Mouse (Mus musculus): ENCODE measurements around the gene Anks1.

Gene Anks1

GRCm38 (mm10) chr17:28018344-28018743 lies 109.2 kb downstream of the Anks1 start:
- in situ Hi-C loops (cut with MboI, MseI), result no loop called here

DNA sequence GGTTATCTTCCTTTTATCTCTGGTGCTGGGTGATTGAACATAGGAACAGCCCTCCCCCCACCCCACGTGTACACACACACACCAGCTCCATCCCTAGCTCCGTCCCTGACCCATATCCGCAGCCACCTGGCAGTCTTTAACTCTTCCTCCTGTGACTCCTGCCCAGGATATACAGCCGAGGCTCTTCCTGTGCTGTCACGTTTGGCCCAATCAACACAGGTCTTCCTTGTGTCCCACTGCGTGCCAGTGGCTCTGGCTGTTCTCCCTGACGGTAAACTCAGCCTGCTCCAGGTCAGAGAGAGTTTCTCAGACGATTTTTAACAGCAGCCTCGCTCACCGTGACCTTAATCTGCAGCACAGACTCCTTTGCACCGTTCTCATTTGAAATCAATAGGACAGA lies 109.7 kb downstream of the Anks1 start:
- in situ Hi-C loops (cut with MboI, MseI), result no loop called here

DNA sequence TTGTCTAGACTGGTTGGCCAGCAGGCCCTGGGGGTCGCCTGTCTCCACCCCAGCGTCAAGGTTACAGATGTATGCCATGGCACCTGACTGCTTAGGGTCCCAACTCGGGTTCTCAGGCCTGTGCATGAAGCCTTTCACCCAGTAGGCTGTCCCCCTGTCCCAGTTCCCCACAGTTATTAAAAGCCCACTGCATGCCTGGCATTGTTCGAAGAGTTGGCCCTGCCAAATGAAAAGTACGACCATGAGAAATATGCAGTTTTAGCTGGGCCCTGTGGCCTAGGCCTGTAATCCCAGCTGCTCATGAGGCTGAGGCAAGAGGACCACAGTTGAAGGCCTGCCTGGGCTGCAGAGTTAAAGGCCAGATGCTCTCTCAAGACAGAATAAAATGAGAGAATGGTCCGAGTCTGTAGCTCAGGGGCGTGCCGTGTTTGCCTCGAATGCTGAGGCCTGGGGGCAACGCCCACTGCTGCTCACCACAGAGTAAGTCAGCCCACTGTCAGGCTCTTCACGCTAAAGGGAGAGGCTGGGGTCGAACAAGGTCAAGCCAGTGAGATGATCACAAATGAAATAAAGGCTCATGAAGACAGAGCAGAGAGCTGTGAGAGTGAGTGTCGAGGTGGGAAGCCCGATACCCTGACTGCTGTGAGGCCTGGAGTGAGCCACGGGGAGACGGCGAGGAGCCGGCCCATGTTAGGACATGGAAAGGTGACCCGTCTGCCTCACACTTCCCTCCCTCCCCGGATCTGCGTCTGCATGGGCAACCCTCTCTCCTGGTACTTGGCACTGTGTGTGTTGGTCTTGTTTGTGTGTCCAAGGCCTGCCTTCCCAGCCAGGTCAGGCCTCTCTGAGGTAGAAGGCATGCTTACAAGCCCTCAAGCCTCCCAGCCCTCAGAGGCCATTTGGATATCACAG lies 110.9 kb downstream of the Anks1 start:
- in situ Hi-C loops (cut with MboI, MseI), result no loop called here

DNA sequence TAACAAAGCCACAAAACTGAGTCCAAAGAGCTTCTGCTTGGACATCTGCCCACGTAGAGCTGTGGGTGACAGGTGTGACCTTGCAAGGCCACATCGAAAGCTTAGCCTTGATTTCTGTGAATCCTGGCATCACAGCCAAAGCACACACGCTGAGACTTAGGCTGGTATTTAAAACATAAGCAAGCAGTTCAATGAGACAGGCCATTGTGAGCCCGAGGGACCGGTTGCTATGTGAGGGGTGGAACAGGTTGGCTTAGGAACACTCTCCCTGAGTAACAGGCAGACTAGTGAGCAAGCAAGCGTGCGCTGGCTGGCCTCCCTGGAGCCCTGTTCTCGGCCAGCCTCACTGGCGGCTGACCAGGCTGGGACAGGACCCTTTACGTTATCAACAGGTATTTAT lies 112.8 kb downstream of the Anks1 start:
- in situ Hi-C loops (cut with MboI, MseI), result no loop called here

DNA sequence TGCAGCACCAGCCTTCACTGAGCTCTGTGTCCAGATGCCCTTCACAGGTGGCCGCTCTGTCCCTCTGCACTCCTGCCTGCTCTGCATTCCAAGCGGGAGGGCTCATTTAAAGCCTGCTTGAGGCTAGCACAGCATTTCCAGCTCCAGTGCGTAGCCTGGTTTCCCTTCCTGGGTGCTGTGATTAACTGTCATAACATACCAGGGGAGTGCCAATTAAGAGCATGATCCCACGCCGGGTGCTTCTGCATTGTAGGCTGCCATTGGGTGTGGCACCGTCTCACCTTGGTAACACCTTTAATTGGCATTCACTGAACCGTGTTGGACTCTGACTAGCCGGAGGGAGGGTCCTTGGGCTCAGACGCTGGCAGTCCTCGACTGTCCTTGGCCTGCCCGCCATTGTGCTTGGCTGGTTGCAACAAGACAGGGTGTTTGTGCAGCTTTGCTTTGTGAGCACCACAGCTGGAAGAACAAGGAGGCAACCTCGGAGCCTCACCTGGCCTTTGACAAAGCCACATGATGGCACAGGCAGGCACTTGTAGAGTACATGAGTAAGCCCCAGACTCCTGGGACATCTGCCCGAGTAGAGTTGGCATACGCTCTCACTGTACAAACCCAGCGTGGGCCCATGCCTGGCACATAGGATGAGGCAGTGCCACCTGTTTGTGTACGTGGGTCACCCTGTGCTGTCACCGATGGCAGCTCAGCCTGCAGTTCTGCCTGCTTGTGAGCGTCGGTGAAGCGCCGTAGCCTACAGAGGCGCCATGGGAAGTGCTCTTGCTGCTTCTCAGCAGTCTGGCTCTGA lies 113.9 kb downstream of the Anks1 start:
- in situ Hi-C loops (cut with MboI, MseI), result no loop called here

DNA sequence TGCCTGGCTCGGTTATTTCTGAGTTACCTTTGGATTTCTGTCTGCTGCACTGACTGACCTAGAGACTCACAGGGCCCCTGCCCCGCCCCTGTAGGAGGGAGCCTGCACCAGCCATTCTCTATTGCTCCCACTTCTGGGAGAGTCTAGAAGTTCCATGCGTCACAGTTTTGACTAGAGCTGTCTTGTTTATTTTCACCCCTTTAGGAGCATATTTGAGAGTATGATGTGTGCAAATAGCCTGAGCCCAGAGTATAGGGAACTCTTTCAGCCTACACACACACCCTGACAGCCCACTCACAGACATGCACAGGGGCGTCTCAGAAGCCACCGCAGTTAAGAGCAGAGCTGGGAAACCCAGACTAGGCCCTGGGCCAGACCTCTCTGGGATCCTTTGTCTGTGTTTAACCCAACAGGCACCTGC lies 116.4 kb downstream of the Anks1 start:
- in situ Hi-C loops (cut with MboI, MseI), result no loop called here

GRCm38 (mm10) chr17:28026111-28026872 lies 117.2 kb downstream of the Anks1 start:
- in situ Hi-C loops (cut with MboI, MseI), result no loop called here

DNA sequence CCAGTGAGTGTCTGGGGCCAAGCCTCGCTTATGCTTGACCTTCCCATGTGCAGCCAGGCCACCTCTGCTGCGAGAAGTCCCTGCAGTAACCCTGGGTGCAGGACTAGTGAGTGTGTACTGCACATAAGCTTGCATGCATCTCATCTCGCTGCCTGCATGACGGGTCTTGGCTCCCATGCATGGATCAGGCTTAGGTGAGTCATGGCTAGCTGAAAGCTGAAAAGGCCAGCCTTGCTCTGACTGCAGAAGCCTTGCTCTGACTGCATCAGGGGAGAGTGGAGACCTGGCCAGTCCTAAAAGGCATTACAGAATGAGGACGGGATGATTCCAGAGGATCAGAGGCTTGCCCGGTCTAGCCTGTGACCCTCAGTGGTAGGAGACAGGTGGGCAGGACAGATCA lies 118.1 kb downstream of the Anks1 start:
- in situ Hi-C loops (cut with MboI, MseI), result no loop called here

- in situ Hi-C loops (cut with MboI, MseI), result no loop called here
Measured at GRCm38 (mm10) chr17:28028236-28028635, 119.1 kb downstream of the Anks1 start.

DNA sequence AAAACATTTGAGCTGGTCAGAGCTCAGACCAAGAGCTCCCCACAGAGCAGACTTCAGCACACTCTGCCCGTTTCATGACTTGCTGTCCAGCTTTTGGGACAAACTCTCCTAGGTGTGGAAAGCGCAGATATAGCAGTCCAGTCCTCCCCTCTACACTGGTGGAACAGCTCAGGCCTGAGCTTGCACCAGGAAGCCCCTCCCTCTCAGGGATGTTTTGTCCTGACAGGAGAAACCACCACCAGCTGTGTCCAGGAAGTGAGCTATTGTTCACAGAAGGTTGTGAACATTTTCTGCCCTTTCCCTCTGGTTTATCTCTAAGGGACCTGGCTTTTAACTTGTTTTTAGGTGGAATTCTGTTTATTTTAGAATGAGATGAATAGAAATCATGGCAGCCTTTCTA lies 120.2 kb downstream of the Anks1 start:
- in situ Hi-C loops (cut with MboI, MseI), result no loop called here

- in situ Hi-C loops (cut with MboI, MseI), result no loop called here
Measured at GRCm38 (mm10) chr17:28030446-28030845, 121.3 kb downstream of the Anks1 start.

DNA sequence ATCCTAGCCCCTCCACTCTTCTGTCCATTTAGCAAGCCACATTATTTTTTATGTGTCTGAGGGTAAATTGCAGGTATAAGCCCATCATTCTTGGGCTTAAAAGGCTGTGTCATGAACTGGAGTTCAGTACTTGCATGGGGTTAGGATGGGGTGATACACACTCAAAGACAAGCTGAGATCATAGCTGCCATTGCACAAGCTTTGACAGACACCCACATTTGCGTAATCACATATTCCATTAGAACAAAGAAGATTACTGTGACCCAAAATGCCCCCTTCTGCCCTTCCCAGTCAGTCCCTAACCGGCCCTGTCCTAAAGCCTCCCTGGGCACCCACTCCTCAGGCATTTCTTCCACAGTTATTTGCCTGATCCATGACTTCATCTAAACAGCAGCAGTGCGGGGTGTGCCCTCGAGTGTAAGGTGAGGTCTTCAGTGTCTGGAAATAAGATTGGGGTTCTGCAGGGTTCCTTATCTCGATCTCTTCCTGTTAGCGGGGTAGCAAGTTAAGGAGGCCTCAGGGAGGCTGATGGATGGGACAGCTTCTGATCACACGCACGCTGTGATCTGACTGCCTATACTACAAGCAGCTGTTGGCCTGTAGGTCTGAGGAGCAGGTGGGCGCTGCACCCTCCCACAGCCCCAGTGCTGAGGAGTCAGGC lies 122.3 kb downstream of the Anks1 start:
- in situ Hi-C loops (cut with MboI, MseI), result no loop called here

DNA sequence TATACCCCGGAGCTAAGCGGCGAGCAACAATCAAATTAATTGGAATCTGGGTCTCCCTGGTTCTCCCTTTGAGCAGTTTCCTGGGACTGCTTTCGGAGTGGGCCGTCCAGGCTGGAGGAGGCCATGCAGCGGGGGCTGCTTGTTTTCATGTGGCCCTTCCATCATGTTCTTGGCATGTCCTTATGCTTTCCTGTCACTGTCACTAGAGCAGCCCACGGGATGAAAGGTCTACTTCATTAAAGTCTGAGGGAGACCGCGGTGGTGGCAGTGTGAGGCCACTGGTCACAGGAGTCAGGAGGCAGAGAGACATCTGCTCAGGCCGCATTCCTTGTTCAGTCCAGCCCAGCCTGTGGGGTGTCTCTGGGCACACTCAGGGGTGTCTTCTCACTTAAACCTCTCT lies 123.1 kb downstream of the Anks1 start:
- in situ Hi-C loops (cut with MboI, MseI), result no loop called here

DNA sequence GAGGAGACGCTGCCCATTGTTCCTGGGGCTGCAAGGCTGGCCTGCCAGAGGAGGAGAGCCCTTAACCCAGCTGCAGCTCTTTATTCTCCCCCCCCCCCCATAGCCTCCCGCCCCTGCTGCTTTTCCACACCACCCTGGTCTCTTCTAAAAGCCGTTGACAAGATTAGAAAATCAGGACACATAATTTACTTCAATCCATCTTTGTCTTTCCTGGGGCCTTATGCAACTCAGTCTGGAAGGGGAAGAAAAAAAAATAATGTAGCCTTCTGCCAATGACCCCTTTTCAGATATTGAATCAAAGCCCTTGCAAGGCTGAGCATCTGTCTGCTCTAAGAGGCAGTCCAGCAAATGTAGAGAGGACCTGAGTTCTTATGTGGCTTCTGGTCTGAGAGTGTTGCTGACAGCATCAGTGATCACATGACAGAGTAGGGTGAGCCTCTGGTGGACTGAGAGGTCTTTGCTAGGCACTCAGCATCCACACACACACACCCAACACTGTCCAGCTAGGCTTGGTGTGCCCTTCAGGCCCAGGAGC lies 124.0 kb downstream of the Anks1 start:
- in situ Hi-C loops (cut with MboI, MseI), result no loop called here

- in situ Hi-C loops (cut with MboI, MseI), result no loop called here
Measured at GRCm38 (mm10) chr17:28034986-28035385, 125.9 kb downstream of the Anks1 start.

DNA sequence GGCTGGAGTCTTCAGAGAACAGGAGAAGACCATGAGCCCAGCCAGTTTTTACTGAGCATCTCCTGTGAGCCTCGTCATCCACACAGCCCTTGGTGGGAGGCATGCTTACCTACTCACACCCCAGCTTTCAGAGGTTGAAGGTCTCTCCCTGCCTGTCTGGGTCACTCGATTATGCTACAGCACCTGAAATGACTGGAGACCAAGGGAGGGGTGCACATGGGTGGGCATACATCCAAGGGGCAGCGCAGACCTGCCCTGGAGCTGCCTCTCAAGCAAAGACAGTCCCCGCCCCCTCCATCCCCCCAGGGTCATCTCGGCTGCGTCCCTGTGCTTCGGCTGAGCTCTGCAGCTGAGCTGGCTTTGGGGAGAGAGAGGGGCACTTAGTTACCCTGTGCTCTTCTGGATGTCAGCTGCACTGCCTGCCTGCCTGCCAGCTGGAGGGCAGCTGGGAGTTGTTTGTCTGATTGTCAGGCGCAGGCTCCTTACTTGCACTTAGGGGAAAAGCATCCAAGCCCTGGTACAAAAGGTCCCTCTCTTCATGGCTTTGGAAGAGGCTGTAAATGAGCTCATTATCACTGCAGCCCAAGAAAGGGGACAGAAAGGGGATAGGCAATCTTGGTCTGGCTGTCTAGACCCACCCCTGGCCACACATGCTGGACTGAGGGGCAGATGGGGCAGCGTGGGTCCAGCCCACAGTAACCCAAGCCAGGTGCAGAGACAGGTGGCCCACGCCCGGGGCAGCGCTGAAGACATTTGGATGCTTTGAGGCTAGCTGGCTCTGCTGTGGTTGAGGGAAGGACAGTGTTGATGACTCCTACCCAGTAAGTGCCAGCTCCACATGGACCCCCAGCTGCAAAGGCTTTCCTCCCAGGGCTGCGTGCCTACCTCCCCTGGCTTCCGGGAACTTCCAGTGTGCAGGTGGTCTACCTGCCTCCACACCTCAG lies 128.0 kb downstream of the Anks1 start:
- in situ Hi-C loops (cut with MboI, MseI), result no loop called here

GRCm38 (mm10) chr17:28040620-28041019 lies 131.5 kb downstream of the Anks1 start:
- in situ Hi-C loops (cut with MboI, MseI), result no loop called here

DNA sequence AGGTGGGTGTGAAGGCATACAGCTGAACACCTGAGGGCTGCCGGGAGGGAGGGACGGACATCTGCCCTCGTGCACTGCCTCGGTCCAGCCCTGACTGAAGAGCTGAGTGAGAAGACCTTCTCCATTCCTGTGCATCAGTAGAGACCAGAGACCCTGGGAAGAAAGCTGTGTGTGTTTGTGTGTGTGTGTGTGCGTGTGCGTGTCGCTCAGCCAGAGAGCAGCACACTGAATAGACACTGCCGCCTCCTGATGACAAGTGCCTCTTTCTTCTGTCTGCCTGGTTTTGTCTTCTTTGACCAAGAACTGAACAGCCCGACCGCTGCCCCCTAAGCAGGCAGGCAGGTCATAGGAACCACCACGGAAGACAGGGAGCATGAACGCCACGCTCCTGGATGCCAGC lies 132.2 kb downstream of the Anks1 start:
- in situ Hi-C loops (cut with MboI, MseI), result no loop called here

- in situ Hi-C loops (cut with MboI, MseI), result no loop called here
Measured at GRCm38 (mm10) chr17:28042299-28042771, 133.2 kb downstream of the Anks1 start.

DNA sequence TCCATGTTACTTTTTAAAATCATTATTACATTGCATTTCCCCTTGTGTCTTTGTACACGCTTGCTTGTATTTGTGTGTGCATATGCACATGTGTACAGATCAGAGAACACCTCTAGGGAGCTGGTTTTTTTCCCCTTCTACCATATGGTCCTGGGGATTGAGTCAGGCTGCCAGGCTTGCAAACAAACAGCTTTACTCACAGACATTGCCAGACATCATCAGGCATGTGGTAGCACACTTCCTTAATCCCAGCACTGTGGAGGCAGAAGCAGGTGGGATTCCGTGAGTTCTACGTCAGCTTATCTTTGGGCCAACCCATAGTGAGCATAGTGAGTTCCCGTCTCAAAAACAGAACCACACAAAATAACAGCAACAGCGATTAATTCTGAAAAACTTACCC lies 137.9 kb downstream of the Anks1 start:
- in situ Hi-C loops (cut with MboI, MseI), result no loop called here
